Mouse (Mus musculus): Measurements from ENCODE around the gene Catsperg2. TPM values are rescaled to one million over a fixed set of nuclear protein-coding genes. Genes with fewer than 3 reads are reported as not detected.
"Not testable (repeated sequence)": the region's sequence is repeated elsewhere in the genome, so short reads cannot be mapped to it uniquely, and the experiment has no call there.

The Catsperg2 gene
- polyA plus RNA-seq (2015; fragmentation: Nextera tagmentation; extraction: Ambion mirVana), result 0.11 TPM in 1 of 2 replicates, not detected in the other

GRCm38 (mm10) chr7:29726860-29727259, at the start of gene Catsperg2:
Catsperg2 (minus strand) TSS chr7:29727032.
- H3K36me3 ChIP-seq (ENCODE audit: control insufficient read depth, insufficient read depth, low read length); H3K9ac ChIP-seq (ENCODE audit: low read length); H3K4me1 ChIP-seq (replicated peaks; ENCODE audit: control insufficient read depth, insufficient read depth); H3K27me3 ChIP-seq (ENCODE audit: control insufficient read depth, insufficient read depth, low read length); DNase-seq (ENCODE audit: low spot score); H3K27ac ChIP-seq (replicated peaks); H3K4me2 ChIP-seq (replicated peaks; ENCODE audit: low read depth); H3K9me3 ChIP-seq (ENCODE audit: control insufficient read depth, low read length); H3K4me3 ChIP-seq (ENCODE audit: low read depth, low read length); ATAC-seq (ENCODE audit: low FRiP score, low TSS enrichment): not testable (repeated sequence)
- WGBS, result 56% methylated on average over 11 of the region's 11 CpGs

- Histone ChIP-seq H3K27me3 (ENCODE audit: control insufficient read depth, insufficient read depth, low read length) (no peaks in the 10 kb centered on the region), H3K27ac (replicated peaks) (no peak overlapping the region), H3K4me2 (replicated peaks; ENCODE audit: low read depth) (no peak overlapping the region), H3K4me1 (replicated peaks; ENCODE audit: control insufficient read depth, insufficient read depth) (no peaks in the 10 kb centered on the region), H3K4me3 (ENCODE audit: low read depth, low read length) (no peak overlapping the region), H3K9ac (ENCODE audit: low read length) (no peak overlapping the region), H3K9me3 (ENCODE audit: control insufficient read depth, low read length) (no peaks in the 10 kb centered on the region), H3K36me3 (ENCODE audit: control insufficient read depth, insufficient read depth, low read length) (peaks cover 33% of the 10 kb centered on the region)
- peak; percentile 0 for DNase-seq (ENCODE audit: low spot score)
- no peak for ATAC-seq (ENCODE audit: low FRiP score, low TSS enrichment)
- 97% methylated on average over 19 of the region's 19 CpGs for WGBS
- TF ChIP-seq CTCF (IDR thresholded peaks at IDR 0.05; ENCODE audit: low read depth) (no peak), EP300 (optimal IDR thresholded peaks at IDR 0.05) (no peak)
These were observed 49.7 kb upstream of the Catsperg2 start for GRCm38 (mm10) chr7:29776568-29776967.

- DNase-seq (ENCODE audit: low spot score), result no peak
These were observed 47.5 kb upstream of the Catsperg2 start for GRCm38 (mm10) chr7:29774371-29774770.

GRCm38 (mm10) chr7:29773503-29773902, 46.7 kb upstream of the Catsperg2 start:
- Histone ChIP-seq H3K4me3 (ENCODE audit: low read depth, low read length) (no peak overlapping the region), H3K27ac (replicated peaks) (no peak overlapping the region), H3K9me3 (ENCODE audit: control insufficient read depth, low read length) (no peaks in the 10 kb centered on the region), H3K4me1 (replicated peaks; ENCODE audit: control insufficient read depth, insufficient read depth) (no peaks in the 10 kb centered on the region), H3K4me2 (replicated peaks; ENCODE audit: low read depth) (no peak overlapping the region), H3K9ac (ENCODE audit: low read length) (no peak overlapping the region), H3K27me3 (ENCODE audit: control insufficient read depth, insufficient read depth, low read length) (no peaks in the 10 kb centered on the region), H3K36me3 (ENCODE audit: control insufficient read depth, insufficient read depth, low read length) (peaks cover 33% of the 10 kb centered on the region)
- WGBS, result 93% methylated on average over 7 of the region's 7 CpGs
- ATAC-seq (ENCODE audit: low FRiP score, low TSS enrichment), result no peak
- peak; percentile 8 for DNase-seq (ENCODE audit: low spot score)
- TF ChIP-seq EP300 (optimal IDR thresholded peaks at IDR 0.05), result no peak
- TF ChIP-seq CTCF (IDR thresholded peaks at IDR 0.05; ENCODE audit: low read depth), result no peak

More at GRCm38 (mm10) chr7:29774371-29774770, 47.5 kb upstream of the Catsperg2 start:
- H3K4me1 ChIP-seq (replicated peaks; ENCODE audit: control insufficient read depth, insufficient read depth), result no peaks in the 10 kb centered on the region
- no peak overlapping the region for H3K27ac ChIP-seq (replicated peaks)
- H3K9ac ChIP-seq (ENCODE audit: low read length), result no peak overlapping the region
- no peak overlapping the region for H3K4me2 ChIP-seq (replicated peaks; ENCODE audit: low read depth)
- ATAC-seq (ENCODE audit: low FRiP score, low TSS enrichment), result no peak
- no peaks in the 10 kb centered on the region for H3K9me3 ChIP-seq (ENCODE audit: control insufficient read depth, low read length)
- TF ChIP-seq CTCF (IDR thresholded peaks at IDR 0.05; ENCODE audit: low read depth), result no peak
- no peak for TF ChIP-seq EP300 (optimal IDR thresholded peaks at IDR 0.05)
- no peaks in the 10 kb centered on the region for H3K27me3 ChIP-seq (ENCODE audit: control insufficient read depth, insufficient read depth, low read length)
- 96% methylated on average over 3 of the region's 3 CpGs for WGBS
- peaks cover 33% of the 10 kb centered on the region for H3K36me3 ChIP-seq (ENCODE audit: control insufficient read depth, insufficient read depth, low read length)
- H3K4me3 ChIP-seq (ENCODE audit: low read depth, low read length), result no peak overlapping the region

GRCm38 (mm10) chr7:29768980-29769379, 42.1 kb upstream of the Catsperg2 start:
- 0 out of 2 replicates have a peak, but pooled peaks cover 3% of the 10 kb centered on the region for H3K4me1 ChIP-seq (replicated peaks; ENCODE audit: control insufficient read depth, insufficient read depth)
- 4% methylated on average over 10 of the region's 10 CpGs for WGBS
- ATAC-seq (ENCODE audit: low FRiP score, low TSS enrichment) (no peak), DNase-seq (ENCODE audit: low spot score) (peak; percentile 13)
- peak overlapping the region; percentile 81 for H3K4me3 ChIP-seq (ENCODE audit: low read depth, low read length)
- H3K27ac ChIP-seq (replicated peaks), result peak overlapping the region; percentile 91
- TF ChIP-seq CTCF (IDR thresholded peaks at IDR 0.05; ENCODE audit: low read depth) (no peak), EP300 (optimal IDR thresholded peaks at IDR 0.05) (no peak)
- H3K27me3 ChIP-seq (ENCODE audit: control insufficient read depth, insufficient read depth, low read length), result no peaks in the 10 kb centered on the region
- H3K9me3 ChIP-seq (ENCODE audit: control insufficient read depth, low read length), result no peaks in the 10 kb centered on the region
- H3K36me3 ChIP-seq (ENCODE audit: control insufficient read depth, insufficient read depth, low read length), result no peaks in the 10 kb centered on the region
- H3K9ac ChIP-seq (ENCODE audit: low read length), result peak overlapping the region; percentile 73
- peak overlapping the region; percentile 71 for H3K4me2 ChIP-seq (replicated peaks; ENCODE audit: low read depth)

- ATAC-seq (ENCODE audit: low FRiP score, low TSS enrichment), result peak; percentile 97
- peak; percentile 83 for DNase-seq (ENCODE audit: low spot score)
- H3K27ac ChIP-seq (replicated peaks), result peak within 1 kb of the TSS; percentile 91
These were observed 41.5 kb upstream of the Catsperg2 start, which contains the start of gene Zfp84 for GRCm38 (mm10) chr7:29768090-29768900. Zfp84 (plus strand) TSS chr7:29768552.

More at GRCm38 (mm10) chr7:29768090-29768900, 41.5 kb upstream of the Catsperg2 start, which contains the start of gene Zfp84:
- Histone ChIP-seq H3K4me1 (replicated peaks; ENCODE audit: control insufficient read depth, insufficient read depth) (0 out of 2 replicates have a peak, but pooled peaks cover 3% of the 10 kb centered on the region), H3K4me2 (replicated peaks; ENCODE audit: low read depth) (peak within 1 kb of the TSS; percentile 71), H3K9ac (ENCODE audit: low read length) (peak within 1 kb of the TSS; percentile 73), H3K27me3 (ENCODE audit: control insufficient read depth, insufficient read depth, low read length) (no peaks in the 10 kb centered on the region), H3K4me3 (ENCODE audit: low read depth, low read length) (peak within 1 kb of the TSS; percentile 81), H3K9me3 (ENCODE audit: control insufficient read depth, low read length) (no peaks in the 10 kb centered on the region), H3K36me3 (ENCODE audit: control insufficient read depth, insufficient read depth, low read length) (no peaks in the 10 kb centered on the region)
- TF ChIP-seq EP300 (optimal IDR thresholded peaks at IDR 0.05) (no peak), CTCF (IDR thresholded peaks at IDR 0.05; ENCODE audit: low read depth) (peak; percentile 22)
- under 1% methylated on average over 32 of the region's 32 CpGs for WGBS
